Mouse (Mus musculus): Measurements from ENCODE around the gene Ppil6. TPM values are rescaled to one million over a fixed set of nuclear protein-coding genes. Genes with fewer than 3 reads are reported as not detected.

Ppil6 gene
- 0.76 and 1.7 TPM in 2 replicates for polyA plus RNA-seq (2016; fragmentation: Nextera tagmentation; extraction: Ambion mirVana)

DNA sequence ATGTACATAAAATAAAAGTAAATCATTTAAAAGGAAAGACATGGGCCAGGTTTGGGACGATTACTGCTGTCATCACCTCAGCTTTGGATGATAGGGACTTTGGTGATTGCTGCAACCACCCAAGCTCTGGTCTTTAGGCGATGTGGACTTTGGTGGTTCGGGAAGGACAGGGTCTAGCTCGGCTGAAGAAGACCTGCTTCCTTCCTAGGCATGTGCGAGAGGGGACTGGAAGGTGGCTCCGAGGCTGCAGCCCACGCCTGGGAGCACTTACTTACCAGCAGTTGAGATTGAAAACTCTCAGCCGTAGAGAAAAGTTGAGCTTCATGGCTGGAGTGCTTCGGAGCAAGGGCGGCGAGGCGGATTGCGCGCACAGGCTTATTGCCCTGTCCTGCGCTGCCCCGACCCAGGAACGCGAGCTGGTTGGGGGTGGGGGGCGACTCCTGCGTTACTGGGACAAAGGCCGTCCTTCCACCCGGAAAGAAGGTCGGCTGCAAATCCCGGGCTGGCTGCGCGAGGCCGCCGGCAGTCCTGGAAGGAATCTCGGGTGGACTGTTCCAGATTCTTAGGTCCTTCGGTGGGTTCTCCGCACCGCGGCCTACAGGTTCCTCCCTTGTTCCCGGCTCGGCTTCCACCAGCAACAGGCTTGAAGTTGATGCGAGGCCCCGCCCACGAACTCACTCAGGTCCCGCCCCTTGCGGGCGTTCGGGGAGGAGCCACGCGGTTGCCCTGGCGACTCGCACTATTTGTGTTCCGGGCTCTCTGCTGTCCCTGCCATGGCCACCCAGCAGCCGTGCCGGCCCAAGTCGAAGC lies at the start of gene Ppil6, which contains the start of gene Smpd2:
Ppil6 (plus strand) TSS at position 732 of the 810 bp plus-strand sequence.
Smpd2 (minus strand) TSS at position 662 of the 810 bp plus-strand sequence.
- WGBS, result under 1% methylated on average over 50 of the region's 50 CpGs
- Histone ChIP-seq H3K4me1 (peaks cover 48% of the 10 kb centered on the region), H3K36me3 (peaks cover 37% of the 10 kb centered on the region), H3K27ac (replicated peaks) (peak within 1 kb of the TSS; percentile 92), H3K27me3 (ENCODE audit: low read depth, poor library complexity, severe bottlenecking) (0 out of 2 replicates have a peak, but pooled peaks cover 8% of the 10 kb centered on the region), H3K4me3 (peak within 1 kb of the TSS; percentile 74), H3K9me3 (replicated peaks) (no peaks in the 10 kb centered on the region)
- DNase-seq (ENCODE audit: low spot score), result peak; percentile 98

DNA sequence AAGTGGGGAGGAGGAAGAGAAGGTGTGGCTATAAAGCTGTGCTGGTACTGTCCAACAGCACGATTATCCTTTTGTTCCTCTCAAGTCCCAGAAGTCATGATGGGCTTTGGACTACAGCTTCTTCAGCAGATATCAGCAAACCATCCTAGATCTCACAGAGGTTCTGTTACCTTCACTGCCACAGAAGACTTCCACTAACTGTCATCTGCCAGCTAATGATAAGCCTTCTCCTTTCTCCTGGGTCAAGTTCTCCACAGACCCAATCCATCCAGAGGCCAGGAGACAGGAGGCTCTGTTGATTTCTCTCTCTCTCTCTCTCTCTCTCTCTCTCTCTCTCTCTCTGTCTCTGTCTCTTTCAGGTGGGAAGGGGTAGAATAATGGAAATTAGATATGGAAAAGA lies 42.0 kb upstream of the Ppil6 start:
- Histone ChIP-seq H3K9me3 (replicated peaks) (no peaks in the 10 kb centered on the region), H3K4me1 (peaks cover 23% of the 10 kb centered on the region), H3K27me3 (ENCODE audit: low read depth, poor library complexity, severe bottlenecking) (no peaks in the 10 kb centered on the region), H3K4me3 (no peak overlapping the region), H3K36me3 (peaks cover 16% of the 10 kb centered on the region), H3K27ac (replicated peaks) (no peak overlapping the region)
- WGBS, result 84% methylated on average over 1 of the region's 1 CpGs
- DNase-seq (ENCODE audit: low spot score), result no peak

DNA sequence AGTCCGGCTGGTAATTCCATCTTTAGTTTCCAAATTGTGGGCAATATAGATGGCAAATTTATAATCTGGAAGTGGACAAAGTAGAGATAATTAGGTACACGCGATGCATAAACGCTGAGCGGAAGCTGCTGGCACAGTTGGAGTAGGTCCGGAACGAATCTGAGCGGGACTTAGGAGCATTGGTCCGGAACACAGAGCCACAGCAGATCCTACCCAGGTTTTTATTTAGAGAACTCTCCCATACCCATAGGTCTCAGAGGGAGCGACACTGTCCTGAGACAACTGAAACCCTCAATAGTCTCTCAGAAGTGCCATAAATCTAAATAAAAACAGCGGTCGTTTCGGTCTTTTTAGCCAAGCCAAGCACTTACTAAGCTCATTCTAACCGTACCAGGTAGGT lies 40.6 kb upstream of the Ppil6 start:
- no peak for DNase-seq (ENCODE audit: low spot score)
- Histone ChIP-seq H3K27me3 (ENCODE audit: low read depth, poor library complexity, severe bottlenecking) (no peaks in the 10 kb centered on the region), H3K36me3 (peaks cover 24% of the 10 kb centered on the region), H3K9me3 (replicated peaks) (no peaks in the 10 kb centered on the region), H3K4me3 (peak overlapping the region; percentile 92), H3K27ac (replicated peaks) (peak overlapping the region; percentile 85), H3K4me1 (peaks cover 27% of the 10 kb centered on the region)
- WGBS, result 14% methylated on average over 14 of the region's 14 CpGs

DNA sequence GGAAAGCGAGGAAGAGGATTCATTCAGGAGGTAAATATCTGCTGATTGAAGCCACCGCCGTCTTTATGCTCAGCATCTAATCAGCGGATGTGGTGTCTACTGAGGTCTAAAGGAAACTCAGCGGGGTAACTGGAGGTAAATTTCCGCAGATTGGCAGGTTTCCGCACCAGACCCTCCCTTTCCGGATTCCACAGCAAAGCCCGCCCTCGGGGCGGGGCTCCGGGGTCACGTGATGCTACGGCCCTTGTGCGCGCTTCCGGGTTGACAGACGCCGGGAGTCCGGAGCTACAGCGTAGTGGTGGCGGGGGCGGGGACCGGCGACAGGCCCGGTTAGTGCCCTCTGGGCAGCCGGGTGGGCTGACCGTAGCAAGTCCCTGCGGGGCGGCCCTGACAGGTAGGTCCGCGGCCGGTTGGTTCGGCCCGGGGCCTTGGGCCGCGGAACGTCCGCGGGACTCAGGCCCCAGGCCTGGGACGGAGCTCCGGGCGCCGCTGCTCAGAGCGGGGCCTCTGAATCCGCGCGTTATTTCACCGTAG lies 40.0 kb upstream of the Ppil6 start, which contains the start of gene Zbtb24:
Zbtb24 (plus strand) TSS at position 247 of the 534 bp plus-strand sequence.
- Histone ChIP-seq H3K4me1 (peaks cover 27% of the 10 kb centered on the region), H3K36me3 (peaks cover 29% of the 10 kb centered on the region), H3K27ac (replicated peaks) (peak within 1 kb of the TSS; percentile 85), H3K9me3 (replicated peaks) (no peaks in the 10 kb centered on the region), H3K27me3 (ENCODE audit: low read depth, poor library complexity, severe bottlenecking) (no peaks in the 10 kb centered on the region), H3K4me3 (peak within 1 kb of the TSS; percentile 92)
- WGBS, result under 1% methylated on average over 49 of the region's 49 CpGs
- peak; percentile 96 for DNase-seq (ENCODE audit: low spot score)

DNA sequence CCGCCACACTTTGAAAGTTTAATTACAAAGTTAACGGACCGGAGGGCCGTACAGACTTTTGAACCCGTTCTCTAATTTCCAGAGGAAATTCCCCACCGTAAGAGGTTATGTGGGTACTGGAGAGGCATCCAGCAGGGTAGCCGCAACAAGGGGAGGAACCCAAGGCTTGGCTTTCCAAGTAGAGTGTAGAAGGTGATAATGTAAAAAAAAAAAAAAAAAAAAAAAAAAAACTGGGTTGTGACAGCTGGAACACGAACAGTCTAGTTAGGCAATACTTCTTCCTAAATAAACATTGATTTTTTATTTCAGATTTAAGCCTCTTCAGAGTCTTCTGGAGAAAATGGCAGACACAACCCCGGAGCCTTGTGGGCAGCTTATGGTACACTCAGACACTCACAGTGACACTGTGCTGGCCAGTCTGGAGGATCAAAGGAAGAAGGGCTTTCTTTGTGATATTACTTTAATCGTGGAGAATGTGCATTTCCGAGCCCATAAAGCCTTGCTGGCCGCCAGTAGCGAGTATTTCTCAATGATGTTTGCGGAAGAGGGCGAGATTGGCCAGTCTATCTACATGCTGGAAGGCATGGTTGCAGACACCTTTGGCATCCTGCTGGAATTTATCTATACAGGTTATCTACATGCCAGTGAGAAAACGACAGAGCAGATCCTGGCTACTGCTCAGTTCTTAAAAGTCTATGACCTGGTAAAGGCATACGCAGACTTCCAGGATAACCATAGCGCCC lies 39.3 kb upstream of the Ppil6 start:
- peaks cover 27% of the 10 kb centered on the region for H3K4me1 ChIP-seq
- peaks cover 36% of the 10 kb centered on the region for H3K36me3 ChIP-seq
- H3K9me3 ChIP-seq (replicated peaks), result no peaks in the 10 kb centered on the region
- DNase-seq (ENCODE audit: low spot score), result no peak
- WGBS, result 61% methylated on average over 18 of the region's 18 CpGs
- H3K27me3 ChIP-seq (ENCODE audit: low read depth, poor library complexity, severe bottlenecking), result no peaks in the 10 kb centered on the region
- H3K27ac ChIP-seq (replicated peaks), result peak overlapping the region; percentile 85
- peak overlapping the region; percentile 92 for H3K4me3 ChIP-seq

DNA sequence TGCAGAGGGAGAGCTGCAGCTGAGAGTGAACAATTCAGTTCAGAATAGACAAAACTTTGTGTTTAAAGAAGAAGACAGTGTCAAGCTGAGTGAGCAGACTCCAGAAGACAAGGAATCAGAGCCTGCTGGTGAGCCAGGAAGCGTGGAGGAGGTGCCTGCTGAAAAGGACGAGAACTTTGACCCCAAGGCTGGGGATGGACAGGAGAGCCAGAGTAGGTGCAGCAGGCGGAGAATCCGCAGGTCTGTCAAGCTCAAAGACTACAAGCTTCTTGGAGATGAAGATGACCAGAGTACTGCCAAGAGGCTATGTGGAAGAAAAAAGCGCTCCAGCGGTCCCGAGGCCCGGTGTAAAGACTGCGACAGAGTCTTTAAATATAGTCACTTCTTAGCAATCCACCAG lies 38.6 kb upstream of the Ppil6 start:
- no peak overlapping the region for H3K27ac ChIP-seq (replicated peaks)
- no peak for DNase-seq (ENCODE audit: low spot score)
- H3K4me1 ChIP-seq, result peaks cover 27% of the 10 kb centered on the region
- no peaks in the 10 kb centered on the region for H3K27me3 ChIP-seq (ENCODE audit: low read depth, poor library complexity, severe bottlenecking)
- 92% methylated on average over 9 of the region's 9 CpGs for WGBS
- H3K9me3 ChIP-seq (replicated peaks), result no peaks in the 10 kb centered on the region
- peak overlapping the region; percentile 92; the same call in 1 of the 2 replicates for H3K4me3 ChIP-seq
- H3K36me3 ChIP-seq, result peaks cover 43% of the 10 kb centered on the region

DNA sequence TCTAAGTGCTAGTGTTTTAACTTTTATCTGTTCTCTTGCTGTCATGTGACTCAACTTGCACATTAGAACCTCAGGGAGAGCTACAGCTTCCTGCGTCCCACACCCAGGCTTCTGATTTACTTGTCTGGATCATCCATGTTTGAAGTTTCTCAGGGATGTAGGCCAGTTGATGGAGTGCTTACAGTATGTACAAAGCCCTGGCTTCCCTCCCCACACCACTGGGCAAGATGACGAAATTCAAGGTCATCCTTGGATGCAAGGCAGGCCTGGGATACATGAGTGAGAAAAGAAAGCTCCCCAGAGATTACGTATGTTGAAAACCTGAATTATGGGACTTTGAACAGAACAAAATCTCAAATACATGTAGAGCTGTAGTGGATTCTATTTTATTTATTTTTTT lies 37.4 kb upstream of the Ppil6 start:
- 90% methylated on average over 3 of the region's 3 CpGs for WGBS
- peaks cover 27% of the 10 kb centered on the region for H3K4me1 ChIP-seq
- peaks cover 48% of the 10 kb centered on the region for H3K36me3 ChIP-seq
- no peak for DNase-seq (ENCODE audit: low spot score)
- H3K27me3 ChIP-seq (ENCODE audit: low read depth, poor library complexity, severe bottlenecking), result no peaks in the 10 kb centered on the region
- H3K27ac ChIP-seq (replicated peaks), result no peak overlapping the region
- no peak overlapping the region for H3K4me3 ChIP-seq
- H3K9me3 ChIP-seq (replicated peaks), result no peaks in the 10 kb centered on the region

DNA sequence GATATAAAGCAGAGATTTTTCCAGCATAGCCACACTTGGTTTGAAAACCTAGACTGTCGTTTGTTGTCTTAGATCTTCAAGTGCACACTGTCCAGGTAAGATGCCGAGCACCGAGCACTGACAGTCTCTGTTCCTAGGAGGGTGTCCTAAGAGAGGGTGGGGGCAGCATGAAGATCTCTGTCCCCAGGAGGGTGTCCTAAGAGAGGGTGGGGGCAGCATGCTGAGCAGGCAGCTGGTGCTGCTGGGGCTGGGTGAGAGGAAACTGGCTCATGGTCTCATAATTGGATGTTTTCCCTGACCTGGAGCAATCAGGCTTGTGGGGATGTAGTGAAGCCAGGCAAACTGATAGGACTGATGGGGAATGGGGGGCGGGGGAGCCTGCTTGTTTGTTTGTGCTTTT lies 30.2 kb upstream of the Ppil6 start:
- 84% methylated on average over 4 of the region's 4 CpGs for WGBS
- Histone ChIP-seq H3K9me3 (replicated peaks) (no peaks in the 10 kb centered on the region), H3K36me3 (peaks cover 76% of the 10 kb centered on the region), H3K4me3 (no peak overlapping the region), H3K27ac (replicated peaks) (no peak overlapping the region), H3K4me1 (peaks cover 14% of the 10 kb centered on the region), H3K27me3 (ENCODE audit: low read depth, poor library complexity, severe bottlenecking) (no peaks in the 10 kb centered on the region)
- no peak for DNase-seq (ENCODE audit: low spot score)

DNA sequence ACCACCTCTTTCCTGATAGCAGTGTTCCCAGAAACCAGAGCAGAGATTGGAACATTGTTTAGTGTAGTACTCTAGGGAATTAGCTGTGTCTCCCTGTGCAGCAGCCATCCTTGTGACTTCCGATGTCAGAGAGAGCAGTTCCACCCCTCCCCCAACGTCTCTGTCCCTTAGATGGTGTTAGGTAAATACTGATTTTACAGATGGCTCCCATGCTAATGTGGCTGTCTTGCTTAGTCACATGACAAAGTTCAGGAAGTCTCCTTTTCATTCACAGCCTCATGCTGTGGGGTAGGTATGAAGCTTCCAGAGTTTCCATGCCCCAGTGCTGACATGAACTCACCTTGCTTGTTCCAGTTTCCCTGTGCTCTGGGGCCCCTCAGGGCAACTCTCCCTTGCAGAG lies 29.7 kb upstream of the Ppil6 start:
- H3K36me3 ChIP-seq, result peaks cover 76% of the 10 kb centered on the region
- H3K4me3 ChIP-seq, result no peak overlapping the region
- H3K27me3 ChIP-seq (ENCODE audit: low read depth, poor library complexity, severe bottlenecking), result no peaks in the 10 kb centered on the region
- WGBS, result 34% methylated on average over 2 of the region's 2 CpGs
- H3K9me3 ChIP-seq (replicated peaks), result no peaks in the 10 kb centered on the region
- no peak for DNase-seq (ENCODE audit: low spot score)
- H3K27ac ChIP-seq (replicated peaks), result no peak overlapping the region
- peaks cover 14% of the 10 kb centered on the region for H3K4me1 ChIP-seq

DNA sequence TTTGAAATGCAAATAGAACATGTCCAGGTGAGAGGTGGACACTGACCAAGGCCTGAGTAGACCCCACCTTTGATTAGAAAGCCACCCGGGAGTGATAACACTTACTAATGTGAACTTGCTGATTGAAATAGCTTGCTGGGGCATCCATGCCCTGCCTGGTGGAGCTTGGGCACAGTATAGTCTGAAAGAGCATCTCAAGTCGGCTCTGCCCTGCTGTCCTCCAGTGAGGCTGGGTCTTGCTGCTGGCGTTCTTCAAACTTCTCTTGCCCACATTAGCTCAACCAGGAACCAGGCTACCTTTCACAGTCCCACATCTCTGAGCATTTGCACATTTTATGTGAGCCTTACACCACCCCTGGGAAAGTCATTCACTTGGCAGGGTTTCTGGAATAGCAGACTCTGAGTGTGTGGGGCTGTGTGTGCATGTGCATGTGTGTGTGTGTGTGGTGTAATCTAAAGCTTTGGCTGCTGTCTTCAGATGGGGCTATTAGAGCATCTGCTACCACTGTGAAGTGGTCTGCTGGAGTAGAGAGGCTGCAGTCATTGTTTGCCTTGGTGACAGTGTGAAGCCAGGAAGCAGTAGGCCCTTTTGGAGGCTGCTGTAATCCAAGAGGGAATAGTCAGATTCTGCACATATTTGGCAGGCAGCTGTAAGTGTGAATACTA lies 29.0 kb upstream of the Ppil6 start:
- H3K4me1 ChIP-seq, result peaks cover 14% of the 10 kb centered on the region
- no peak for DNase-seq (ENCODE audit: low spot score)
- WGBS, result 92% methylated on average over 3 of the region's 3 CpGs
- H3K27me3 ChIP-seq (ENCODE audit: low read depth, poor library complexity, severe bottlenecking), result no peaks in the 10 kb centered on the region
- H3K36me3 ChIP-seq, result peaks cover 75% of the 10 kb centered on the region
- H3K27ac ChIP-seq (replicated peaks), result no peak overlapping the region
- H3K9me3 ChIP-seq (replicated peaks), result no peaks in the 10 kb centered on the region
- no peak overlapping the region for H3K4me3 ChIP-seq

DNA sequence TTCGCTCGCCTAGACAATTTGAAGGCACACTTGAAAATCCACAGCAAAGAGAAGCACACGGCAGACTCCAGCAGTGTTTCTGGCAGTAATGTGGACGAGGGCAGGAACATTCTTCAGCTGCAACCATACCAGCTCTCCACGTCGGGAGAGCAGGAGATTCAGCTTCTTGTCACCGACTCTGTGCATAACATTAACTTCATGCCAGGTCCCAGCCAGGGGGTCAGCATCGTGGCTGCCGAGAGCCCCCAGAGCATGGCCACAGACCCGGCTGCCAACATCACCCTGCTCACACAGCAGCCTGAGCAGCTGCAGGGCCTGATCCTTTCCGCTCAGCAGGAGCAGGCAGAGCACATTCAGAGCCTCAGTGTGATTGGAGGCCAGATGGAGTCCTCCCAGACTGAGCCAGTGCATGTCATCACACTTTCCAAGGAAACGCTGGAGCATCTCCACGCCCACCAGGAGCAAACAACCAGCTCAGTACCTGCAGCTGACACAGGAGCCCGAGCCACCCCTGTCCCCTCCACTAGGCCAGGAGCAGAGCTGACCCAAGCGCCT lies 25.8 kb upstream of the Ppil6 start:
- WGBS, result 34% methylated on average over 15 of the region's 15 CpGs
- H3K27ac ChIP-seq (replicated peaks), result 0 out of 2 replicates have a peak overlapping the region, but pooled peaks have one; percentile 38
- H3K27me3 ChIP-seq (ENCODE audit: low read depth, poor library complexity, severe bottlenecking), result no peaks in the 10 kb centered on the region
- H3K4me3 ChIP-seq, result no peak overlapping the region
- no peaks in the 10 kb centered on the region for H3K9me3 ChIP-seq (replicated peaks)
- no peak for DNase-seq (ENCODE audit: low spot score)
- peaks cover 60% of the 10 kb centered on the region for H3K36me3 ChIP-seq
- peaks cover 18% of the 10 kb centered on the region for H3K4me1 ChIP-seq

DNA sequence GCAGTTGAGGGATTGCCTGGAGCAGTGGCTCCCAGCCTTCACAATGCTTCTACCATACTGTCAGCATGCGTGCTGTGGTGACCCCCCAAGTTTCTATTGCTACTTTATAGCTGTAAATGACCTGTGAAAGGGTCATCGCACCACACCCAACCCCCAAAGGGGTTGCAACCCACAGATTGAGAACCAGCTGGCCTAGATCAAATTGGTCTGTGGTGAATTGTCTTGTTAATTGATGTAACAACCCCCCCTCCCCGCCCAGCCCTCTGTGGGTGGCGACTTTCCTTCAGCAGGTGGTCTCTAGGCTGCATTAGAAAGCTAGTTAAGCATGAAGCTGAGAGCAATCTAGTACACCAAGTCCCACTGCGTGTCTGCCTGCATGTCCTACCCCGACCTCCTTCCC lies 22.9 kb upstream of the Ppil6 start:
- 31% methylated on average over 6 of the region's 6 CpGs for WGBS
- Histone ChIP-seq H3K27me3 (ENCODE audit: low read depth, poor library complexity, severe bottlenecking) (no peaks in the 10 kb centered on the region), H3K4me1 (peaks cover 11% of the 10 kb centered on the region), H3K36me3 (peaks cover 37% of the 10 kb centered on the region), H3K9me3 (replicated peaks) (no peaks in the 10 kb centered on the region), H3K4me3 (no peak overlapping the region), H3K27ac (replicated peaks) (no peak overlapping the region)
- no peak for DNase-seq (ENCODE audit: low spot score)
